Mouse (Mus musculus) NIH3T3 (cell line): ENCODE data around the gene Unk.

Experiments used
- DNase-seq: peaks from one replicate; pipeline ENCODE4 v3.0.0-alpha.2; 2012; ENCODE audit warnings: low read depth

Unk gene

DNA sequence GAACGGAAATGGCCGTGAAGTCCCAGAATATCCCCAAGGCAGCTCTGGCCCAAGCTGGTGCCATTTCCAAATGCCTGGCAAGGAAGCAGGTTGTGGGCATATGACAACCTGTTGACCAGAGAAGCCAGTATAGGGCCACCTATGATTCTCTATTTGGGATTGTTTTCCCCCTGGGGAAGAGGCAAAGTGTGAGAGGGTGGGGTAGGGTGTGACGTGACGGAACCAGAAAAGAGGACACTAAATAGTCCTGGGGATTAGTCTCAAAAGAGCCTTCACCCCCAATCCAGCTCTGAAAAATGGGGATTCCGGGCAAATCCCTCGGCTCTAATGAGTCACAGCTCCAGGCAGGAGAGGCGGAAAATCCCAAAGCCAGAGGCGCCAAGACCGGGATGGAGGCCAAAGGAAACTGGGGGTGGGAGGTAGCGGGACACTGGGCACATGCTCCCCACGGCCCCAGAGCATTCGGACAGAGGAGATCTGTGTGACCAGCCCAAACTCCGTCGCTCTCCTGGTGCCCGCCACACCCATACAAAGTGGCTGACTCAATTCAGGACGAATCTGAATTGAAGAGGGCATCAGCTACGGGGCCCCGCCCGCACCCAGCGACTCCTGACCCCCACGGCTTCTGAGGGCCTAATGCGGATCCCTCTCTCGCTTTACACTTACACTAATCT lies 78.5 kb downstream of the Unk start:
- DNase-seq, result peak; percentile 92

DNA sequence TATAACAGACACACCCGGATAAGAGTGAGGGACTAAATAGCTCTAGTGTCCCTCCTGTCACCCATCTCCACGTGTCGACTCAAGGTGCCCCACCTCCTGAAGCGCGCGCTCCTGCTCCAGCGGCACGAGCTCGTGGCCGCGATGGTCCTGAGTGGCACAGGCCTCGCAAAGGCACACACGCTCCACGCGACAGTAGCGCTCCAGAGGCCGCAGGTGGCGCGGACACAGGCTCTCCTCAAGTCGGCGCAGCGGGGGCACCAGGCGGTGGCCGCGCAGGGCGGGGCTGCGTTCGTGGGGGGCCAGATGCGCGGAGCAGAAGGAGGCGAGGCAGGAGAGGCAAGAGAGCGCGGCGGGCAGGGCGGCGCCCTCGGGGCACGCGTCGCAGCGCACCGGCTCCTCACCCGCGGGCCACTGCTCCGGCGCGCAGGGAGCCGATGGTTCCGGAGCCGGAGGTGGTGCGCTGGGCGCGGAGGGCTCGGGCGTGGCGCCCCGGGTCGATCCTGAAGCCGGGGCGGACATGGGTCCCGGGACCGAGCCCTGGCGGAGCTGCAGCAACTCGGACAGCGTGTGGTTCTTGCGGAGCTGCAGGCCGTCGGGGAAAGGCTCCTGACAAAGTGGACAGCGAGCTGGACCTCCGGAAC lies 79.4 kb downstream of the Unk start:
- peak; percentile 63 for DNase-seq

- peak; percentile 92 for DNase-seq
Measured at GRCm38 (mm10) chr11:116110131-116110530, 80.0 kb downstream of the Unk start.

GRCm38 (mm10) chr11:116110540-116110939 lies 80.4 kb downstream of the Unk start:
- peak; percentile 68 for DNase-seq
